Mouse (Mus musculus) limb, embryonic 14.5 days (tissue): Measurements from ENCODE around the gene Bnip3. TPM values are rescaled to one million over a fixed set of nuclear protein-coding genes. Genes with fewer than 3 reads are reported as not detected.

ENCODE experiments used
- ATAC-seq: fragments of 200-750 bp; cut with Nextera tagmentation; 2 replicates; pipeline ENCODE4 v1.8.0; 2017; ENCODE audit warnings: low read depth, moderate number of reproducible peaks, moderate TSS enrichment; ENCODE audit not compliant: low FRiP score
- DNase-seq: peaks from one replicate; pipeline ENCODE4 v3.0.0-alpha.2; 2015; ENCODE audit warnings: low spot score
- H3K27ac ChIP-seq: fragments of 300-500 bp; sonication (generic); replicated peaks from 2 replicates; pipeline ENCODE4 v1.5.1; 2014; ENCODE audit warnings: low read depth, mild to moderate bottlenecking, low read length, moderate library complexity, mixed read lengths
- H3K27me3 ChIP-seq: fragments of 300-500 bp; sonication (generic); 2 replicates; pipeline ENCODE4 v1.6.1; 2014; ENCODE audit warnings: low read length, mixed read lengths; ENCODE audit not compliant: control insufficient read depth, insufficient read depth
- H3K36me3 ChIP-seq: fragments of 300-500 bp; sonication (generic); 2 replicates; pipeline ENCODE4 v1.6.1; 2014; ENCODE audit warnings: mild to moderate bottlenecking, low read length, moderate library complexity, mixed read lengths; ENCODE audit not compliant: control insufficient read depth, insufficient read depth
- H3K4me1 ChIP-seq: fragments of 300-500 bp; sonication (generic); 2 replicates; pipeline ENCODE4 v1.6.1; 2014; ENCODE audit warnings: antibody characterized with exemption, low read length, mixed read lengths; ENCODE audit not compliant: control insufficient read depth, insufficient read depth
- H3K4me2 ChIP-seq: fragments of 300-500 bp; sonication (generic); replicated peaks from 2 replicates; pipeline ENCODE4 v1.6.1; 2014; ENCODE audit warnings: low read depth, mild to moderate bottlenecking, low read length, moderate library complexity; ENCODE audit not compliant: severe bottlenecking
- H3K4me3 ChIP-seq: fragments of 300-500 bp; sonication (generic); replicated peaks from 2 replicates; pipeline ENCODE4 v1.5.1; 2014; ENCODE audit warnings: low read length
- H3K9ac ChIP-seq: fragments of 300-500 bp; sonication (generic); 2 replicates; pipeline ENCODE4 v1.6.1; 2014; ENCODE audit warnings: mild to moderate bottlenecking, low read depth, low read length, moderate library complexity; ENCODE audit not compliant: severe bottlenecking
- H3K9me3 ChIP-seq: fragments of 300-500 bp; sonication (generic); 2 replicates; pipeline ENCODE4 v1.6.1; 2016; ENCODE audit warnings: low read length; ENCODE audit not compliant: control insufficient read depth
- POLR2A ChIP-seq: fragments of 200-500 bp; IDR thresholded peaks from 2 replicates; pipeline ENCODE4 v1.8.0; 2012; ENCODE audit warnings: inconsistent platforms, mild to moderate bottlenecking, moderate library complexity, borderline replicate concordance; ENCODE audit not compliant: insufficient read depth, insufficient read length; ENCODE audit errors: extremely low read depth
- WGBS: fragments of 180-500 bp; shearing (Covaris S2); extraction: QIAGEN DNeasy Blood & Tissue Kit; methylation state at CpG from one replicate; pipeline ENCODE4 v1.1.7; 2014; 5-methylcytosine and 5-hydroxymethylcytosine counted together
- polyA plus RNA-seq, 2 experiments: library from polyadenylated mRNA; depleted of rRNA in 1 of 2; stranded (reverse) in 1 of 2; unstranded in 1 of 2; fragments of >200 nt; fragmentation: Nextera tagmentation in 1 of 2; extraction: Ambion mirVana in 1 of 2; gene quantifications; 2 replicates each; pipeline versions ENCODE4 v1.2.1 to v1.2.3; 2012 to 2014

Gene Bnip3
- polyA plus RNA-seq, 2 experiments: 51.5 to 92.1 TPM

- no peaks in the 10 kb centered on the region for H3K9me3 ChIP-seq
- H3K36me3 ChIP-seq: peaks cover 50% of the 10 kb centered on the region
- no peaks in the 10 kb centered on the region for H3K27me3 ChIP-seq
- ATAC-seq (peak; percentile 50; the same call in 1 of the 2 replicates), DNase-seq (no peak)
- H3K4me2 ChIP-seq: no peak overlapping the region
- 79% methylated on average over 13 of the region's 13 CpGs for WGBS
- 0 out of 2 replicates have a peak overlapping the region, but pooled peaks have one; percentile 33 for H3K27ac ChIP-seq
- no peak overlapping the region for H3K4me3 ChIP-seq
- H3K9ac ChIP-seq: no peak overlapping the region
- TF ChIP-seq POLR2A: no peak
- no peaks in the 10 kb centered on the region; the same call in 1 of the 2 replicates for H3K4me1 ChIP-seq
Observed at GRCm38 (mm10) chr7:138885365-138886289, 23.7 kb downstream of the Bnip3 start.

- Histone ChIP-seq H3K9ac (no peak overlapping the region), H3K4me1 (no peaks in the 10 kb centered on the region; the same call in 1 of the 2 replicates), H3K27me3 (no peaks in the 10 kb centered on the region), H3K4me2 (no peak overlapping the region), H3K36me3 (peaks cover 68% of the 10 kb centered on the region), H3K27ac (no peak overlapping the region), H3K9me3 (no peaks in the 10 kb centered on the region), H3K4me3 (no peak overlapping the region)
- ATAC-seq: no peak
- WGBS: 87% methylated on average over 3 of the region's 3 CpGs
- no peak for TF ChIP-seq POLR2A
- DNase-seq: no peak
Observed at GRCm38 (mm10) chr7:138883724-138884123, 25.6 kb downstream of the Bnip3 start.

GRCm38 (mm10) chr7:138875031-138875430, 34.3 kb downstream of the Bnip3 start:
- Histone ChIP-seq H3K27ac (no peak overlapping the region), H3K4me3 (no peak overlapping the region), H3K4me1 (no peaks in the 10 kb centered on the region), H3K9me3 (no peaks in the 10 kb centered on the region), H3K4me2 (no peak overlapping the region), H3K27me3 (no peaks in the 10 kb centered on the region), H3K36me3 (peaks cover 94% of the 10 kb centered on the region), H3K9ac (no peak overlapping the region)
- ATAC-seq (no peak), DNase-seq (no peak)
- WGBS: 88% methylated on average over 3 of the region's 3 CpGs
- TF ChIP-seq POLR2A: no peak

- no peaks in the 10 kb centered on the region for H3K27me3 ChIP-seq
- no peak for TF ChIP-seq POLR2A
- H3K4me2 ChIP-seq: no peak overlapping the region
- 93% methylated on average over 3 of the region's 3 CpGs for WGBS
- no peak overlapping the region for H3K9ac ChIP-seq
- H3K4me3 ChIP-seq: no peak overlapping the region
- peaks cover 85% of the 10 kb centered on the region for H3K36me3 ChIP-seq
- ATAC-seq (no peak), DNase-seq (no peak)
- no peak overlapping the region for H3K27ac ChIP-seq
- H3K4me1 ChIP-seq: no peaks in the 10 kb centered on the region
- no peaks in the 10 kb centered on the region for H3K9me3 ChIP-seq
Observed at GRCm38 (mm10) chr7:138872956-138873355, 36.4 kb downstream of the Bnip3 start.

- no peak for TF ChIP-seq POLR2A
- 92% methylated on average over 4 of the region's 4 CpGs for WGBS
- DNase-seq (no peak), ATAC-seq (no peak)
- no peaks in the 10 kb centered on the region for H3K27me3 ChIP-seq
- H3K27ac ChIP-seq: no peak overlapping the region
- no peak overlapping the region for H3K4me2 ChIP-seq
- no peak overlapping the region for H3K9ac ChIP-seq
- no peaks in the 10 kb centered on the region for H3K9me3 ChIP-seq
- peaks cover 8% of the 10 kb centered on the region for H3K4me1 ChIP-seq
- H3K36me3 ChIP-seq: peaks cover 40% of the 10 kb centered on the region
- H3K4me3 ChIP-seq: no peak overlapping the region
Observed at GRCm38 (mm10) chr7:138868316-138868715, 41.0 kb downstream of the Bnip3 start.
